Mouse (Mus musculus): Measurements from ENCODE around the gene Rapgef2.
A peak's percentile ranks its signal among the peaks of the same experiment; 100 is the strongest.
"Not testable (repeated sequence)": the region's sequence is repeated elsewhere in the genome, so short reads cannot be mapped to it uniquely, and the experiment has no call there.

Gene Rapgef2

DNA sequence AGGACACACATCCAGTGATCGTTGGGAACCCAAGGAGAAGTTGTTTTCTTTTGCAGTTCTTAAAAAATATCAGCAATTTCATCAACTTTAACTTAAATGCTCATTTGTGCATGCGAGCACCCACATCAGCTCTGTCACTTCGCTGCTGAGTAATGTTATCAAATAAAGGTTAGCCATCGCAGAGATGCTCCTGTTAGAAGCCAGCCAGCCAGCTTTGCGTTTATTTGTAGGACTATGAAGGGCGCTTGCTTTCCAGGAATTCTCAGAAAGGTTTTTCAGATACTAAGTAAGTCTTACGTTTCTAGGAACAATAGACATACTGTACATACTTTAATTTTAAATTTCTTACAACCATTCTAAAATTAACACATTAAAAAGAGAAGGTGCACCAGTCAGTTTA, 185.5 kb downstream of the Rapgef2 start:
- no peak for DNase-seq (ENCODE audit: low spot score)

DNA sequence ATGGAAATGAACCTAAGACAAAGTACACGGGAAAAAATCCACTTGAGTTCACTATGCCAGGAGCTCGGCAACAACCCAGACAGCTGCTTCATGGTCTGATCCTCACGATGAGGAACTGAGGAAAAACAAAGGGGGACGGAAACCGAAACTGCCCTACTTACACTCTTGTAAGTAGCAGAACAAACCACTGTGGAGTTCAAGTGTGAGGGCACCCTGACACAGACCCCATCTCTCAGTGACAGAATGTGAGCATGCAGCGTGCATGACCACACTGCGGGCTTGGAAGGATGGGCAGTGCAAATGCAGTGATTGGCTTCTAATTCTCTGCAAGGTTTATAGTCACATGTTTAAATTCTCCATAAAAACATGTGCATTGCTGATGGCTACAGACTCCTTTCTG, 197.2 kb downstream of the Rapgef2 start:
- DNase-seq (ENCODE audit: low spot score) = no peak

DNA sequence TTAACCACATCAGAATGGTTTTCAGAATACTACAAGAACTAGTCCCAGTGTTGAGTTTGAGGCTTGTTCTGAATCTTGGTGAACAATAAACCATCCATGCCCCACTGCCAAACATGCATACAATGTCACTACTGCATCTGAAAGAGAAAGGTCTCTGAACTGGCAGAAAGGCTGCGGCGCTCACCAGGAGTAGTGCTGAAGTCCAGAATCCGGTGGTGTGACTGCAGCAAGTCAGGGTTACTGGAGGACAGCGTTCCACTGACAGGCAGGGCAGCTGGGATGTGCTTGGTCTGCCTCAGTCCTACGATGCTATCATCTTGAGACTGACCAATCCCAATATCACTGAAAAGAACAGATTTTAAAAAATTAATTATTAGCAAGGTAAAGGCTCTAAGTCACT, 197.9 kb downstream of the Rapgef2 start:
- DNase-seq (ENCODE audit: low spot score) = no peak

DNA sequence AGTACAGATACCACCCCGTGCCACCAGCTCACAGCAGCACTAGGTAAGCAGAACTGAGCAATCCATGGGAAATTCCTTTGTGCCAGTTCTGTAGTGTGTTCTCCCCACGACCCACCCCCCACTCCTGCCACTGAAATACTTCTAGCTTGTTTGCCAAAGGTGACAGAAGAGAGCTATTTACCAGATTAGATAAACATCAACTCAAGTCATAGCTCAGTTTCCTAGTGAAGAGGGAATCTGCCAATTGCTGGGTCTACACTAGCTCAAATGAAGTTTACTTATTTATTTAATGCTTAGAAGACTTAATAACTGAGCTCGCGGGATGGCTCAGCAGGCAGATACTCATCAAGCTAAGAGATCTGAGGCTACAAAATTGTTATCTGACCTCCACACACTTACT, 200.0 kb downstream of the Rapgef2 start:
- no peak for DNase-seq (ENCODE audit: low spot score)

DNA sequence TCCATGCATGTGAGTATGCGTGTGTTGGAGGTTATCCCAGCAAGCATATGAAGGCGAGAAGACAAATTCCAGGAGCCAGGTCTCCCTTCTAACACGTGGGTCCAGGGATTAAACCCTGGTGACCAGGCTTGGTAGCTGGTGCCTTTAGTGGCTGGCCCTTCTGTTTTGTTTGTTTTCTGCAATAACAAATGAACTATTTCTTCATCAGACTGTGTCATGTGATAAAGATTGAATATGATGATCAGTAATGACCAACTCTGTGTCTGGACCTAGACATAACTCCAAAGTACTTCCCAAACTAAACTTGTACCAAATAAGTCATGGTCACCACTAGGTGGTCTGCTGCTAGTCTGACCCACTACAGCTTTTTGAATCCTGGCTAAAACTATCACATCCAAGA, 202.4 kb downstream of the Rapgef2 start:
- DNase-seq (ENCODE audit: low spot score) = no peak

DNA sequence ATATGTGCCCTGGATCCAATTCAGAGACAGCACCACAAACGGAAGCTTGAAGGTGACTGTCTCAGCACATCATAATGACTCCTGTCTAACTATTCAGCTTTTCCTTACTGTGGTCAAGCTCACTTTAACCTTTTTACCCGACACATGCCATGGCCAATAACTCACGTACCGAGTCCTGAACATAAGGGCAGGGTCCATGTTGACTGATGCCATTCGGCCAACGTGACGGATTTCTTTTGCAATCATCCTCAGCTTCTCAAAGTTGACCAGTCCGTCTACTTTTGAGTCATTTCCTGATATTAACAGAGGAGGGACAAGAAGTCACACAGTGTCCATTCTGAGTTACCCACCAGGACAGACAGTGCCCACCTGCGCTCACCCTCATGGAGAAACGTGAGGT, 203.3 kb downstream of the Rapgef2 start:
- DNase-seq (ENCODE audit: low spot score) = no peak

DNA sequence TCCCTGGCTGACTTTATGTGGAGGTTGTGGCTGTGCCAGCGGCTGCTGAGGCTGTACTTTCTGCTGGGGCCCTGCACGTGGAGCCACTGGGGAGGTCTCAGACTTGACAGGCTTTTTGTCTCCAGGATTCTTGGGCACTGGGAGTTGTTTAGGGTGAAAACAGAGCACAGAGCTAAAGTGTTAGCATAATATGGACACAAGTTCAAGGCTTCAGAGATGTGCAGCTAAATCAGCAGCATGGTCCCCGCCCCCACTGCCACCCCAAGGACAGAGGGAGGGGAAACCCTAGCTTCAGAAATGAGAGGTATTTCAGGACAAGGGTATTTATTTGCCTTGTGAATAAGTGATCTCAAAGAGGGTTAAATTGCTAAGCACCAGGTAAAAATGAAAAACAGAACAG, 207.2 kb downstream of the Rapgef2 start:
- DNase-seq (ENCODE audit: low spot score) = peak; percentile 38

DNA sequence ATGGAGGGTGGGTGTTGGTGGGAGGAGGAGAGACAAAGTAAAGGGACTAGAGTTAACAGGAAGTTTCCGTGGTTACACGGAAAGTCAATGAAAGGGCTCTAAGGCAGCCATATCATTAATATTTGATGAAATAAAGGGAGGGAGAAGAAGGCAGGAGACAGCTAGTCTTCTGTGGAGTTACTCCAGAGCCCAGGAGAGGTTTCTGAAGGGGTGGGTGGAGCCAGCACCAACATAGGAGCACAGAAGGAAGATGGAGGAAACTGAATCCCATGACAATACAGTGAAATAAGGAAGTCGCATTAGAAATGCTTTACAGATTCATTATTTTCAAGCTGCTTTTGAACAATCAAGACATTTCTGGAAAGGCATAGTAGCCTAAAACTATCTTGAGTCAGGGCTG, 211.3 kb downstream of the Rapgef2 start:
- no peak for DNase-seq (ENCODE audit: low spot score)

DNA sequence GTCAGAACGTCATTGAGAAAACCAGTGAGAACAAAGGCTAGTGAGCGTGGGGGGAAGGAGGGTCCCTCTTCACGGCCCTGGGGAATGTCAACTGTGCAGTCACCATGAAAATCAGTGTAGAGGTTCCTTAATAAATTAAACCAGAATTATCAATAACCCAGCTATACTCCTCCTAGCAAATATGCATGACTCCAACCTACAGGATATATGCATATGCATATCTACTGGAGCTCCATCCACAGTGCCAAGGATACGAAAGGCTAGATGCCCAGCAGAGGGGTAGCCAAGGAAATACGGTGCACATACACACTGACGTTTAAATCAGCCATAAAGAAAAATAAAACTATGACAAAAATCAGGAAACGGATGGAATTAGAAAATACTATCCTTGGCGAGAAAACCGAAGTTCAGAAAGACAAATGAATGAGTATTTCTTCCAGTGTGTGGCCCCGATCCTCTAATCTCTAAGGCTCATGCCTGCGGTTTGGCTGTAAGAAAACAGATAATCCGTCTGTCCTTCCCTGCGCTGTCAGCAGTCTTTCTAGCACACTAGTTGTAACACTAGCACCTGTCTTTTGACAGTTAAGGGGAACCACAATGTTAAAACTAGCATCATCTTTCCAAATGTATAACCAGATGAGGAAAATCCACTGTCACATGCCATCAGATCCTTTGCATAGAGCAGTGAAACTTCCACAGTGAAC, 212.6 kb downstream of the Rapgef2 start:
- no peak for DNase-seq (ENCODE audit: low spot score)

DNA sequence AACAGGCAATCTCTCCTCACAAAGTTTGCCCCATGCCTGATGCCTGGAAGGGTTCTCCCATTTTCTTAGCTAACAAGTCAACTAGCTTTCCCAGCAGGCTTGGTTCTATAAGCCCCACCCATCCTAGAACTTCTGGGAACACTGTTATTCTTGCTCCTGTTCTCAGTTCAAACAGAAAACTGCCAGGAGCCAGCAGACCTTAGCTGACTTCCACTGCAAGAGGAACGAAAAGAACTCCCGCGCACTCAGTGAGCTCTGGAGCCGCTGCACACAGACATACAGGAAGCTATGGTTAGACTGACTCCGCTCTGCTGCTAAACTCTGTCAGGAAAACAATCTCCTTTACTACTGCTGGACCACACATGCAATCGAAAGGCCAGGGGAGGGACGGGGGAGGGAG, 214.8 kb downstream of the Rapgef2 start:
- no peak for DNase-seq (ENCODE audit: low spot score)

DNA sequence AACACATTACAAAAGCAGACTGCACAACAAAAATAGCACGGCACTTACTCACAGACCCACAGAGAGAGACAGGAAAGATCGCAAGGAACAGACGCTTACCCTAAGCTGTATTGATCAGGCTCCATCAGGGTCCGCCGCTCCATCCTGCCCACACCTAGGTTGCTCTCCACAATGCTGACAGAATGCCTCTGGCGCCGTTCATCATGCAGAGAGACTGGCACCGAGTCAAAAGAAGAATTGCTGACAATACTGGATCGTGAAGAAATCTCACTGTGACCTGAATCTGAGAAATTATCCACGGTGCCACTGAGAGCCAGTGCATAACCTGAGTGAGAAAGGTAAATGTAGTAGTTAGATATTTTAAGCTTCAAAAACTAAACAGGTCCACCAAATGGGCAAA, 216.4 kb downstream of the Rapgef2 start:
- DNase-seq (ENCODE audit: low spot score) = no peak

DNA sequence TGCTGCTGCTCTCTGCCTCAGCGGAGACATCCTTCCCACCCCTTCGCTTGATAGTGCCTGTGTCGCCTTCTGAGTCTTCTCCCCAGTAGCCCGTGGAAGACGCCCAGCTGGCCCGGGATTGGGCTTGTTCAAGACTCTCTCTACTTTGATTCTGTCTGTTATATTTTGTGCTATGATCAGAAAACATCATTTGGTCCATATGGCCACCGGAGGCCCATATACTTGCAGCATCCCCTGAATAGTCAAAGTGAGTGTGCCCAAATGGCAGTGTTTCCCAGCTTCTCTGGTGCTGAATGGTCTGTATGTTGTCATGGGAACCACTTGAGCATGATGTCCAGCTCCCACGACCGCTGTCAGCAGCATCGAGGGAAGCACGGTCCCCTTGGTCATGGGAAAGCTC, 217.3 kb downstream of the Rapgef2 start:
- no peak for DNase-seq (ENCODE audit: low spot score)

DNA sequence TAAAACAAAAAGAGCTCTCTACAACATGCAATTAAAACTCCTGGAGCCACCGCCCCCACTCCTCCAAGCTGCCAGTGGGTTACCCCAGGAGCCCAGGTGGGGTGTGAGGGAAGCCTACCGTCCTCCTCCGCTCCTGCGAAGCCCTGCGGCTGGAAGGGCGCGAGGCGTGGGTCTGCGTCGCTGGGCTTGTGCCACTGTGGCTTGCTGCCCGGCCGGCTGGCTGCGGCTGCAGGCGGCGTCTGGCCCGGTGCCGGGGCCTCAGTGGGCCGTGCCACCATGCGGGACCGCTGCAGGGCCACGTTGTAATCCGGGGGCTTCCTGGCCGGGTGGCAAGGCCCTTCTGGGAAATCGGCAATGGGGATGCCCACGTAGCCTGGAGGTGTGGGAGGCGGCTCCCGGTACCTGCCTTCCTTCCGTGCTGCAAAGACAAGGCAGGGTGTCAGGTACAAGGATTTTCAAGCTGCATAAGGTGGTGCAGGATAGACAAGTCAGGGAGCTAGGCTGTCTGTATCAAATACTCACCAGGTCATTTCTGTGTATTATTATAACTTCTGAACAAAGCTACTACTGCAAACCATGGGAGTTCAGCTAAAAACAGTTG, 219.8 kb downstream of the Rapgef2 start:
- DNase-seq (ENCODE audit: low spot score) = no peak

DNA sequence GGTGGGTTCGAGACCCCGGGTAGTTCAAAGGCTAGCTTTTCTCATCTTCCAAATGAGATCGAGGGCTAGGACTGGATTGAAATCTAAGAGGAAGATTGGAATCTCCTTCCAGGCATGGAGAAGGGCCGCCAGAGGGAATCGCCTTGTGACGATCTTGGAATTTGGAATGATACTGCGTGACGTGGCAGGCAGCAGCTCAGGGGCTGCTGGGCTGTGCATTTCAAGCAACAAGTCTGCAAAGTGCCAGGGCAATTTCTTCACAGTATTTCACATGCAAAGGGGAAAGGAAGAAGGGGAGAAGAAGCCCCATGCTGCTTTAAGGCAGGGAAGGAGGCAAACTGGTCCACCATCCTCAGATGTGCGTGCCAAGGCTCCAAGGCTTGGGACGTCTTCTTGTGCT, 222.2 kb downstream of the Rapgef2 start:
- no peak for DNase-seq (ENCODE audit: low spot score)

DNA sequence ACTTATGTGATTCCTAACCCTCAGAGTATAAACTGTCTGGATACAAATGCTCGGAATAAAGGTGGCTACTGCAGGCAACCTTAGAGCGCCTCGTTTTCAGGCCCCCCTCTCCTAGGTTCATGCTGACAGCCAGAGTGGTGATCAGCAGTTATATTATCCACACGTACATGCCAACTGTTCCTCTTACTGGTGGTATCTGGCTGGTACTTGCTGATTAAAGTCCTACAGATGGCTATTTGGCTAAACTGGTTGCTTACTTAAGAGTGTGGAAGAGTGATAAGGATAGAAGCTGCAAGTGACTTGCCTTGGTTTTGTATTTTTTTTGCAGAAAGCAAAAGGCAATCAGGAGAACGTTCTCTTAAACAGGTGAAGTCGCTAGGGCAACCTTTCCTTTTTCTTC, 224.9 kb downstream of the Rapgef2 start:
- no peak for DNase-seq (ENCODE audit: low spot score)

DNA sequence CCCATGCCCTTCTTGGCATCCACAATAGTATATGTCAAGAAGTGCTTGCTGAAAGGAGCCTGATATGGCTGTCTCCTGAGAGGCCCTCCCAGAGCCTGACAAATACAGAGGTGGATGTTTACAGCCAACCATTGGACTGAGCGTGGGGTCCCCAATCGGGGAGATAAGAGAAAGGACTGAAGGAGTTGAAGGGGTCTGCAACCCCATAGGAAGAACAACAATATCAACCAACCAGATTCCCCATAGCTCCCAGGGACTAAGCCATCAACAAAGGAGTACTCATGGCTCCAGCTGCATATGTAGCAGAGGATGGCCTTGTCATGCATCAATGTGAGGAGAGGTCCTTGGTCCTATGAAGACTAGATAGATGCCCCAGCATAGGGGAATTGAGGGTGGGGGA, 227.8 kb downstream of the Rapgef2 start:
- not testable (repeated sequence) for DNase-seq (ENCODE audit: low spot score)

DNA sequence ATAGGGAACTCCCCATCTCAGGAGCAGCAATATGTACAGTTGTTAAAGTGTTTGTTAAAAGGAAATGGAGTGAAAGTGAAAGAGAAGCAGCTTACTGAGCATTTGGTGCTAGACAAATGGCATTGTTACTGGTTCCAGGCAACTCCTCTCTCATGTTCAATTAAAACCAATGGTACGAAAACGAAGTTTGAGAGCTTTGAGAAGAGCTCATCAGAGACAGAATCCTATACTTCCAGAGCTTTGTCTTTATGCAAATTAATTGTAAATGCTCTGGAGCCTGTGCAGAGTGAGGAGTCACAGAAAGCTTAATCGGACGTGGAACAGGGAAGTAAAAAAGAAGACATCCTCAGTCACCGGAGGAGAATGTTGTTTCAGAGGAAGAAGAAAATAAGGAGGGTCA, 241.1 kb downstream of the Rapgef2 start:
- no peak for DNase-seq (ENCODE audit: low spot score)

DNA sequence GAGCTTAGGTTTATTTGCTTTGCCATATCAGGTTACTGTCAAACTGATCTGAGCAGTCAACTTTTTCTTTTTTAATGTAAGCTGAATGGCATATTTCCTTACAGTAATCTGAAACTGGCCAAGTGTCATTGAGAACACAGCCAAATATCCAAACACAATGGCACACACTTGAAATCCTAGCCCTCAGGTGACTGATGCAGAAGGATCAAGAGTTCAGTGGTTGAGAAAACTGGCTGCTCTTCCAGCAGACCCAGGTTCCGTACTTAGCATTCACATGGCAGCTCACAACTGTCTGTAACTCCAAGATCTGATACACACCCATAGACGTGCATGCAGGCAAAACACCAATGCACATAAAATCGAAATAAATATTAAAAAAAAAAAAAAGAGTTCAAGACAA, 243.3 kb downstream of the Rapgef2 start:
- no peak for DNase-seq (ENCODE audit: low spot score)

DNA sequence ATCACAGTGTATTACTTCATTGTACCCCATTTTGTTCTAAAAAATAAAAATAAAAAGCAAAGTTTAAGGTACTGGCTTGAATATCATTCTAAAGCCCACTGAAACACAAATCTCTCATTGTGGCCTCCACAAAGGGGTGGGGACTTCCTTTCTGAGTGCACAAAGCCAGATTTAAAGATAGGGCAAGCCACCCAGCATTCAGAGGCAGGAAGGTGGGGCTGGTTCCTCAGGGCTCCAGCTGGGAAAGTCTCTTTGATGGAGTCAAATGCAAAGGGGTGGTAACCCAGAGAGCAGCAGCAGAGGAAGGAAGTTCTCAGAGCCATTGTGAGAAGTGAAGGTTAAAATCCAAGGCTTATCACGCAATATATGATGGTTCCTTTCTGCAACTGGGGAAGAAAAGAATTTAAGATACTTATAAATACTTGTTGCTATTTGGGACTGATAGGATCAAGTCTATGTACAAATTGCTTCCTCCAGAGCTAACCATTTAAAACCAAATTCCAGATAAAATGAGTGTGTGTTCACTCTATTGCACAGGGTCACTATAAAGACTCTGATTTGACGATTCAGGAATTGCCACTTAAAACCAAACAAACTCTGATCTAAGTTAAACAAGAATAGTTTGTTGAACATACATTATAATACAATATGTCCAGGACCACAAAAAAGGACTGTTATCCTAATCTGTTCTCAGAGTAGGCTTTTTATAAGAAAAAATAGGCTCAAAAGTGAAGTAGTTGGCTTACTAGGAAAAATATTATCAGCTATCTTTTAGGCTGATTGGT, 246.5 kb downstream of the Rapgef2 start:
- no peak for DNase-seq (ENCODE audit: low spot score)

DNA sequence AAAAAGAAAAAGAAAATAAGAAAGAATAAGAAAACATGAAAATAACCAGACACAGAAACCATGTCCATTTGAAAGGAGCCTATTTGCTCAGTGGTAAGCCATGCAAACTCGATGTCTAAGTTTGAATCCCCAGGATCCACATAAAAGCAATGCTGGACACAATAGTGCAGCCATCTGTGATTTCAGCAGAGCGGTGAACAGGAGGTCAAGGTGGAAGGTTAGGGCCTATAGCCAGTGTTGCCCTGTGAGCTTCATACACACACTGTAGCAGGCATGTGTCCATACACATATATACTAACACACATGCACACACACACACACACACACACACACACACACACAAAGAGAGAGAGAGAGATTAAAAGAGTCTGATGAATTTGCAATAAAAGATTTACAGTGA, 247.3 kb downstream of the Rapgef2 start:
- no peak for DNase-seq (ENCODE audit: low spot score)

DNA sequence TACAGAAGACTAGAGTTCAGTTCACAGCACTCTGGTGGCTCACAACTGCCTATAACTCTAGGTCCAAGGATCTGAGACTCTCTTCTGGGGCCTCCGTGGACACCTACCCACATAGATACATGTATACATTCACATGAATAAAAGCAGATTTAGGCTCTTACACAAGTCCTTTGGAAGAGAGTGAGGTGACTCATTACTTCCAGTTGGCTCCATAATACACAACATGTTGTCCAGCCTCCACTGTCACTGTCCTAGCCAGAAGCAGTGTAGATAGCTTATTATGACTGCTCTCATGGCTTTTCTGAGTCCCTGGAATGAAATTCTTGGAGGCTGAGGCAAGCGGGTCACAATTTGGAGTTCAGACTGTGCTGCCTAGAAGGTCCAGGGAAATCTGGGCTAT, 251.9 kb downstream of the Rapgef2 start:
- DNase-seq (ENCODE audit: low spot score) = no peak

DNA sequence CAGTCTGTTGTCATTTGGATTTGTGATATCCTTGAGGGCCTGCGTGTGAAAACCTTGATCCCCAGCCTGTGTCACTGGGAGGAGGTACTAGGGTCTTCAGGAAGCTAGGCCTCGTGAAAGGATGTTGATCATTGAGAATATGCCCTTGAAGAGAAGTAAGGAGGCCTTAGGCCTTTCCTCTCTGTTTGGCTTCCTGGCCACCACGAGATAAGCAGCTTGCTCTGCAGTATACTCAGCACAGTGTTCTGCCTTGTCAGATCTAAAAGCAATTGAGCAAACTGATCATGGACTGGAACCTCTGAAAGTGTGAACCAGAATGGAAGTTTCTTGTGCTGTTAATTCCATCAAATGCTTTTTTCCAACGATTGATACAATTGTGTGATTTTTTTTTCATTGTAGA, 255.5 kb downstream of the Rapgef2 start:
- DNase-seq (ENCODE audit: low spot score) = no peak

DNA sequence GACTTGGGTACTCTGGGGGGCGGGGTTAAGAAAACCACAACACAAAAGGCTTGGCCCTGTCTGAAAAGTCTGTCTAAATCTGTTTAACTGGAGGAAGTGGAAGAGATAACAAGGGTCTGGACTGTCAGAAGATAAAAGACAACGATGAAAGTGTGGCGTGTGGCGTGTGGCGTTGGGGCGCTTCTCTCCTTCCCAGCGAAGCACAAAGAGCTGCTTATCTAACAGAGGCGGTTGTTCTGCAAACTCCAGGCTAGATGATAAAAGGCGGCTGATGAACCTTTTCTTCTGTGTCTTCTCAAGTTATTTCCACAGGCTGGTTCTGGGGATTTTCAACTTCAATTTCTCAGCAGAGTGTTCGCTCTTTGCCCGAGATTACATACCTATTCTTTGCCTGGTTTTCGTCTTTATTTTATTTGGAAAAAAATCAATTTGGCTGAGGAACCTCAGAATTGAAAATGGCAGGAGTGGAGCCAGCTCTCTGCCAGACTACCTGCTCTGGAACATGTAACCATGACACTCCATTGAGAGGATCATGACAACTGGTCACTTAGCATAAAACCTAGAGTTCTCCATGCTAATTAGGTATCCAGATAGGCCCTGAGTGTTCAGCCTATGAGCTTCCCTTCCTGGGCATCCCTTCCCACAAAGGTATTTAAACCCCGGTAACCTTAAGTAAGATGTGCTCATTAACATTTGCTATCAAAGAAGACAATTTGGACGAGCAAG, 258.0 kb downstream of the Rapgef2 start:
- DNase-seq (ENCODE audit: low spot score) = no peak

Measured in ovary, postnatal 36 days (tissue).